Mouse (Mus musculus) neural tube, embryonic 11.5 days (tissue): ENCODE data around the gene Pik3r6. TPM values are rescaled to one million over a fixed set of nuclear protein-coding genes. Genes with fewer than 3 reads are reported as not detected.

Experiments
- ATAC-seq: fragments of 200-750 bp; cut with Nextera tagmentation; 2 replicates; pipeline ENCODE4 v1.8.0; 2017; ENCODE audit warnings: moderate number of reproducible peaks, mild to moderate bottlenecking, moderate TSS enrichment, moderate library complexity; ENCODE audit not compliant: insufficient read depth, low FRiP score, low TSS enrichment
- DNase-seq: peaks from one replicate; pipeline ENCODE4 v3.0.0-alpha.2; 2015; ENCODE audit warnings: low spot score
- H3K27ac ChIP-seq: fragments of 300-500 bp; sonication (generic); 2 replicates; pipeline ENCODE4 v1.5.1; 2014; ENCODE audit warnings: low read depth, mild to moderate bottlenecking, low read length
- H3K27me3 ChIP-seq: fragments of 300-500 bp; sonication (generic); 2 replicates; pipeline ENCODE4 v1.6.1; 2014; ENCODE audit warnings: mild to moderate bottlenecking, low read length, mixed read lengths; ENCODE audit not compliant: control insufficient read depth, insufficient read depth
- H3K36me3 ChIP-seq: fragments of 300-500 bp; sonication (generic); 2 replicates; pipeline ENCODE4 v1.6.1; 2014; ENCODE audit warnings: mild to moderate bottlenecking, low read length, moderate library complexity, mixed read lengths; ENCODE audit not compliant: control insufficient read depth, insufficient read depth
- H3K4me1 ChIP-seq: fragments of 300-500 bp; sonication (generic); 2 replicates; pipeline ENCODE4 v1.6.1; 2014; ENCODE audit warnings: low read length, mixed read lengths; ENCODE audit not compliant: control insufficient read depth, insufficient read depth
- H3K4me2 ChIP-seq: fragments of 300-500 bp; sonication (generic); 2 replicates; pipeline ENCODE4 v1.6.1; 2014; ENCODE audit warnings: low read depth, mild to moderate bottlenecking, moderate library complexity
- H3K4me3 ChIP-seq: fragments of 300-500 bp; sonication (generic); 2 replicates; pipeline ENCODE4 v1.5.1; 2014; ENCODE audit warnings: low read depth, low read length
- H3K9ac ChIP-seq: fragments of 300-500 bp; sonication (generic); 2 replicates; pipeline ENCODE4 v1.6.1; 2014; ENCODE audit warnings: mild to moderate bottlenecking, low read length
- H3K9me3 ChIP-seq: fragments of 300-500 bp; sonication (generic); 2 replicates; pipeline ENCODE4 v1.6.1; 2016; ENCODE audit warnings: low read length; ENCODE audit not compliant: control insufficient read depth
- WGBS: fragments of 180-500 bp; shearing (Covaris S2); extraction: QIAGEN DNeasy Blood & Tissue Kit; methylation state at CpG from one replicate; pipeline ENCODE4 v1.1.7; 2014; 5-methylcytosine and 5-hydroxymethylcytosine counted together
- polyA plus RNA-seq: library from polyadenylated mRNA; unstranded; fragments of >200 nt; fragmentation: Nextera tagmentation; extraction: Ambion mirVana; gene quantifications from 2 replicates; pipeline ENCODE4 v1.2.1, GENCODE M21; 2014

Gene Pik3r6
- polyA plus RNA-seq, 1 experiment from 2014 or later = 1.6 TPM

DNA sequence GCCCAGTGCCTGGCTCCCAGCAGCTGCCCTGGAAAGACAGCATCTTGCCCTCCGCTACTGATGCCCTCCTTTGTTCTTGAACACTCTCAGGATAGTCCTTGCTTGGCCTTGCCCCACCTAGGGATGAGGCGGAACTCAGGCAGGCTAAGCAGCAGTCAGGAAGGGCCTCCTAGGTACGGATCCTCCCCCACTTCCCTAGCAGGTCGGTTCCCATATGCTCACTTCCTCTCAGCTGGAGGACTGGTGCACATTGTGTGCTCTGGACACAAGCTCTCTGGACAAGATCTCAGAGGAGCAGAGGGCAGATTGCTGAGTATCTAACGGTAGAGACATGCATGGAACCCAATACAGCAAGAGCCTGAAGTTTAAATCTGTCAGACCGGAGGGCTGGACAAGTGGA lies 5.7 kb upstream of the Pik3r6 start:
- Histone ChIP-seq H3K4me2 (no peak overlapping the region), H3K4me3 (no peak overlapping the region), H3K36me3 (no peaks in the 10 kb centered on the region), H3K9me3 (no peaks in the 10 kb centered on the region), H3K9ac (no peak overlapping the region), H3K27me3 (no peaks in the 10 kb centered on the region), H3K27ac (no peak overlapping the region), H3K4me1 (no peaks in the 10 kb centered on the region)
- ATAC-seq (no peak), DNase-seq (no peak)
- WGBS = 80% methylated on average over 6 of the region's 6 CpGs

DNA sequence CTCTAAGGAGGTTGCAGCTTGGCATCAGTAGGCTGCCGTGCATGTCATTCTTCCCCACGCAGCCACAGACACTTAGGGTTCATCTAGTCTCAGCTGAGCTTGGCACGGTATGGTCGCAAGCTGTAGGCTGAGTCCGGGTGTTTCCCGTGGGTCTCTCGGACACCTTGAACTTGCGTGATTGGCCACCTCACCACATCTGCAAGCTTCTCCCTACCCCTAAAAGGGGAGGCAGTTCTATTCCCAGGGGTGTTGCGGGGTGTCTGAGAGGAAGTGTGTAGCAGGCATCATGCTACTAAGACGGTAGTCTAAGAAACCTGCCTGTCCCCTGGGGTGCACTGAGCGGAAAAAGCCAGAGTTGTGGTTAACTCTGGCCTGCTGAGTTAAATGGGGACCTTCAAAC lies 4.3 kb upstream of the Pik3r6 start:
- 87% methylated on average over 11 of the region's 11 CpGs for WGBS
- ATAC-seq (no peak), DNase-seq (no peak)
- no peak overlapping the region for H3K4me3 ChIP-seq
- no peaks in the 10 kb centered on the region for H3K36me3 ChIP-seq
- H3K4me2 ChIP-seq = no peak overlapping the region
- H3K9ac ChIP-seq = no peak overlapping the region
- no peaks in the 10 kb centered on the region for H3K4me1 ChIP-seq
- H3K27ac ChIP-seq = no peak overlapping the region
- H3K27me3 ChIP-seq = no peaks in the 10 kb centered on the region
- H3K9me3 ChIP-seq = no peaks in the 10 kb centered on the region

DNA sequence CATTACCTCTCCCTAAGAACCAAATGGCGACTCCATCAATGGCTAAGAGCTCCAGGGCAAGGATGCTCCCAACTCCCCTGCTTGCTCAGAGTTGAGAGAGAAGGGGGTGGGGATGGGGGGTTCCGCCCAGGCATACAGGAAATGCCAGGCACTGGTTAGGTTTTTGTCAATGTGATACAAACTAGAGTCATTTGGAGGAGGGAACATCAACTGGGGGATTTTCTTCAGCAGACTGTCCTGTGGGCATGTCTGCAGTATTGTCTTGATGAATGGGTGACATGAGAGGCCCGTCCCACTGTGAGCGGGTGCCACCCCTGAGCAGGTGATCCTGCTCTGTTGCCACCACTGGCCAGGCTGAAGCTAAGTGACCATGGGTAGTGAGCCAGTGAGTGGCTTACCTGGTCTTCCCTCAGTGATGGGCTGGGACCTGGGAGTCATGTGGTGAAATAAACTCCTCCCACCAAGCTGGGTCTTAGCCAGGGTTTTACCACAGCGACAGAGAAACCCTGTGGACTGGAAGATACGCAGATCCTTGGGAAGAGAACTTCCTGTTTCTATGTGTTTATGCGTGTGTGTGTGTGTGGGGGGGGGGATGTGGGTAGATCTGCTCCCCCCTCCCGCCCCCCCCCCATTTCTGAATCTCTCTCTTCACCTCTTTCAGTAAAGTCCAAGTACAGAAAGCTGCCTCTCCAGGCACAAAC lies 3.7 kb upstream of the Pik3r6 start:
- 78% methylated on average over 7 of the region's 8 CpGs for WGBS
- H3K36me3 ChIP-seq = no peaks in the 10 kb centered on the region
- no peaks in the 10 kb centered on the region for H3K9me3 ChIP-seq
- H3K4me1 ChIP-seq = no peaks in the 10 kb centered on the region
- H3K9ac ChIP-seq = no peak overlapping the region
- H3K4me3 ChIP-seq = no peak overlapping the region
- H3K27me3 ChIP-seq = no peaks in the 10 kb centered on the region
- ATAC-seq = no peak
- no peak overlapping the region for H3K4me2 ChIP-seq
- H3K27ac ChIP-seq = no peak overlapping the region
- DNase-seq = no peak

DNA sequence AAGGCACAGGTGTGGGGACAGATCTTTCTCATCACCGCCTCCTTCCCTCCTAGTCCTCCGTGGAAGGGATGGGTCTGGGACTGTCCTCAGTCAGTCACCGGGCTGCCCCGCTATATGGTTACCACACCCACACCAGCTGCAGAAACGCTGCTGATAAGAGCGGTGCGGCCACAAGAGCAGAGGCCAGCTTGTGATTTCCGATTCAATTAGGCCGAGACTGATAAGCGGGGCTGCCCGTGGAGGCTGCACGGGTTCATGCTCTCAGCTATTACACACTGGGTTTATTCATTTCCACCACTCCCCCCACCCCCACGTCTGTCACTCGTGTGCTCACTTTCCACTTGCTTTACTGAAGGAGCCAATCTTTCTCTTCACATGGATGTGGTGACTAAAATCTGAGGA lies 1.9 kb upstream of the Pik3r6 start:
- Histone ChIP-seq H3K27ac (no peak overlapping the region), H3K9me3 (no peaks in the 10 kb centered on the region), H3K27me3 (no peaks in the 10 kb centered on the region), H3K4me2 (no peak overlapping the region), H3K9ac (no peak overlapping the region), H3K4me3 (no peak overlapping the region), H3K4me1 (no peaks in the 10 kb centered on the region), H3K36me3 (no peaks in the 10 kb centered on the region)
- 80% methylated on average over 14 of the region's 14 CpGs for WGBS
- DNase-seq (no peak), ATAC-seq (no peak)

DNA sequence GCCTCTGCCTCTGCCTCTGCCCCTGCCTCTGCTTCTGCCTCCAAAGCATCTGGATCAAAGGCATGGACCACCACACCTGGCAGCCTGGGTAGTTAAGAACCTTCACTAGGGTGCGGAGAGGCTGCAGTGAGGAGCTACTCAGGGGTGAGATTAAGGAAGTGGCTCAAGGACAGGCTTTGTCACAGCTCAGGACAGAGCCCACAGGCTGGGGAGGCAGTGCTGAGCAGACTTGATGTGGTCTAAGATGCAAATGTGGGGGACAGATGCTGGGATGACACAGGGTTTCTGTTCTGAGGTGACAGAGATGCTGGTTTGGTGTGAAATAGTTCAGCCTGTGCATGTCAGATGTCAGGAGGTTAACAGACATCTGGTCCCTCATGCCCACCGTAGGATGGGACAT lies 411 bp upstream of the Pik3r6 start:
- Histone ChIP-seq H3K9me3 (no peaks in the 10 kb centered on the region), H3K4me1 (no peaks in the 10 kb centered on the region), H3K4me3 (no peak overlapping the region), H3K27ac (no peak overlapping the region), H3K9ac (no peak overlapping the region), H3K36me3 (no peaks in the 10 kb centered on the region), H3K27me3 (no peaks in the 10 kb centered on the region), H3K4me2 (no peak overlapping the region)
- WGBS = 81% methylated on average over 2 of the region's 2 CpGs
- ATAC-seq (no peak), DNase-seq (no peak)

DNA sequence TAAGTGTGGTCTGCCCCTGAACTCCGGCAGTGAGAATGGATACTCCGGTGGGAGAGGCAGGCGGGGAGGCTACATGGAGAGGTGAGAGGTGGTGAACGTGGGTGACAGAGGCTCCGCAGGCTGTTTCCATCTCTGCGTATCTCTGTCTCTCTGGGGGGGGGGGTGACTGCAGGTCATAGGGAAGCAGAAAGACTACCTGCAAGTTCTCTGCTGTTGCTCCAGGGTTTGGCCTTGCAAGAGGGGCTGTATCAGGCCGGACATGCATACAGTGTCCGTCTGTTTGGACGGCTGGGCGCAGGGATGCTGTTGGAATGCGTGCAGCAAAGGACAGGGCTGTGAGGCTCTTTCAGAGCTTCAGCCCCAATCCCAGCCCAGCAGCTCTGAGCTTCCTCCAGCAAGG lies 2.1 kb downstream of the Pik3r6 start:
- DNase-seq (no peak), ATAC-seq (no peak)
- no peak overlapping the region for H3K27ac ChIP-seq
- no peaks in the 10 kb centered on the region for H3K27me3 ChIP-seq
- H3K9ac ChIP-seq = no peak overlapping the region
- H3K4me1 ChIP-seq = no peaks in the 10 kb centered on the region
- no peak overlapping the region for H3K4me3 ChIP-seq
- no peaks in the 10 kb centered on the region for H3K9me3 ChIP-seq
- WGBS = 90% methylated on average over 11 of the region's 11 CpGs
- no peaks in the 10 kb centered on the region for H3K36me3 ChIP-seq
- no peak overlapping the region for H3K4me2 ChIP-seq

DNA sequence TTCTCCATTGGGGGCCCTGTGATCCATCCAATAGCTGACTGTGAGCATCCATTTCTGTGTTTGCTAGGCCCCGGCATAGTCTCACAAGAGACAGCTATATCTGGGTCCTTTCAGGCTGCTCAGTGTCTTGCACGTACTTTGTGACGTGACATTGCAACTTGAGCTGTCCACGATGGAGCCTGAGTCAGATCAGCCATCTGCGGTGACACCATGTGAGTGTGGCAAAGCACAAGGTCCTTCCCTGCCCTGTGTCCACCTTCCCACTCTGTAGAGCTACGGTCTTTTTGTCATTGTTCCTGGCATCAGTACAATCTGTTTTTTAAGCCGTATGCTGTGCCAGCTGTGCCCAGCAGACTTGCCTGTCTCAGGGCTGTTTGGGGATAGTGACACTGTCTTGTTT lies 4.4 kb downstream of the Pik3r6 start:
- H3K27ac ChIP-seq = no peak overlapping the region
- H3K36me3 ChIP-seq = no peaks in the 10 kb centered on the region
- H3K4me3 ChIP-seq = no peak overlapping the region
- no peak for ATAC-seq
- WGBS = 91% methylated on average over 7 of the region's 7 CpGs
- no peaks in the 10 kb centered on the region for H3K9me3 ChIP-seq
- H3K9ac ChIP-seq = no peak overlapping the region
- H3K4me2 ChIP-seq = no peak overlapping the region
- no peaks in the 10 kb centered on the region for H3K27me3 ChIP-seq
- no peaks in the 10 kb centered on the region for H3K4me1 ChIP-seq
- DNase-seq = no peak

DNA sequence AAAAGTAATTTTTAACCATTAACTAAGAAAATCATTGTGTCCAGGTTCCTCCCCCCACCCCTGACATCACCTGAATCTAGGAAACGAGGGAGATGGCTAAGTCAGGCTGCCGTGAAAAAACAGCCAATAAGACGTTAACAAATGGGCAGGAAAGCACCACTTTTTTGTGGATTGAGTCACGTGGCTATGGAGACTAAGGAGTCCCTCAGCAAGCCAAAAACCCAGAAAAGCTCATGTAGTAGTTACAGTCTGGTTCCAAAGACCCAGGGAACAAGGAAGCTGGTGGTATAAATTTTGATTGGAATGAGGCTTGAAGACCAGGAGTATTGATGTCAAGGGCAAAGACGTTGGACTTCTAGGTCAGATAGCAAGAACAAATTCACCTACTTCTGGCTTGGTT lies 5.8 kb downstream of the Pik3r6 start:
- Histone ChIP-seq H3K27me3 (no peaks in the 10 kb centered on the region), H3K4me1 (no peaks in the 10 kb centered on the region), H3K27ac (no peak overlapping the region), H3K9me3 (no peaks in the 10 kb centered on the region), H3K4me2 (no peak overlapping the region), H3K9ac (no peak overlapping the region), H3K36me3 (no peaks in the 10 kb centered on the region), H3K4me3 (no peak overlapping the region)
- DNase-seq (no peak), ATAC-seq (no peak)
- 74% methylated on average over 5 of the region's 5 CpGs for WGBS

DNA sequence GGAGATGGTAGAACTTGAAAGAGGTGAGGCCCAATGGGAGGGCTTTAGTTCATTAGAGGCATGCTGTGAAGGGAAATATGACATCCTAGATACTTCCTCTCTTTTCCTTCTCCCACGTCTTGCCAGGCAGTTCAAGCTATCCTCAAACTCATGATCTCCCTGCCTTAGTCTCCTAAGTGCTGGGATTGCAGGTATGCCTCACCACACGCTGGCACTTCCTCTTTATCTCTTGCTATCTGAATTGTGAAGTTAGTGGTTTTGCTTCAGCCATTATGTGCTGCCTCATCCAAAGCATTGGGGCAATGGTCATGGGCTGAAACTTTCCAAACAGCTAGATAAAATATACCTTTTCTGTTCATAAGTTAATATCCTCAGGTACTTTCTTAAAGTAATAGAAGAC lies 6.4 kb downstream of the Pik3r6 start:
- H3K36me3 ChIP-seq = no peaks in the 10 kb centered on the region
- no peak overlapping the region for H3K27ac ChIP-seq
- no peaks in the 10 kb centered on the region for H3K4me1 ChIP-seq
- no peaks in the 10 kb centered on the region for H3K27me3 ChIP-seq
- no peak overlapping the region for H3K4me2 ChIP-seq
- DNase-seq = no peak
- no peak overlapping the region for H3K4me3 ChIP-seq
- H3K9ac ChIP-seq = no peak overlapping the region
- WGBS = 69% methylated on average over 2 of the region's 2 CpGs
- no peaks in the 10 kb centered on the region for H3K9me3 ChIP-seq
- ATAC-seq = no peak
